Mouse (Mus musculus): Measurements from ENCODE around the gene Pacsin1. TPM values are rescaled to one million over a fixed set of nuclear protein-coding genes. Genes with fewer than 3 reads are reported as not detected.

The Pacsin1 gene
- total RNA-seq (2021) = under 1 TPM; 0.18 to 0.59 TPM
- long read RNA-seq, experiment 1 = 0 reads
- long read RNA-seq, experiment 2, full-length matches to known transcripts = 1 of 2 reads
- long read RNA-seq, experiment 2, partial matches to known transcripts = 0 of 2 reads
- long read RNA-seq, experiment 2, other reads (novel, unspliced or antisense) = 1 of 2 reads

- intact Hi-C loops (cut with DNase I) = no loop called here
- no peak for DNase-seq
These were observed at the start of gene Pacsin1 for GRCm38 (mm10) chr17:27655089-27656010. Gene Pacsin1 (plus strand): TSS chr17:27655509.

GRCm38 (mm10) chr17:27609576-27609975 is 45.7 kb upstream of the Pacsin1 start:
- no peak for DNase-seq
- intact Hi-C loops (cut with DNase I) = no loop called here

GRCm38 (mm10) chr17:27610679-27611518 is 44.4 kb upstream of the Pacsin1 start:
- intact Hi-C loops (cut with DNase I) = no loop called here
- DNase-seq = no peak

GRCm38 (mm10) chr17:27611519-27611884 is 43.8 kb upstream of the Pacsin1 start:
- no peak for DNase-seq
- intact Hi-C loops (cut with DNase I) = no loop called here

- no peak for DNase-seq
- intact Hi-C loops (cut with DNase I) = no loop called here
These were observed 43.3 kb upstream of the Pacsin1 start for GRCm38 (mm10) chr17:27611994-27612393.

GRCm38 (mm10) chr17:27613016-27613415 is 42.3 kb upstream of the Pacsin1 start:
- DNase-seq = no peak
- intact Hi-C loops (cut with DNase I) = no loop called here

GRCm38 (mm10) chr17:27615388-27615787 is 39.9 kb upstream of the Pacsin1 start:
- intact Hi-C loops (cut with DNase I) = no loop called here
- no peak for DNase-seq

- no peak for DNase-seq
- intact Hi-C loops (cut with DNase I) = no loop called here
These were observed 34.1 kb upstream of the Pacsin1 start for GRCm38 (mm10) chr17:27621161-27621560.

- intact Hi-C loops (cut with DNase I) = no loop called here
- DNase-seq = no peak
These were observed 33.4 kb upstream of the Pacsin1 start for GRCm38 (mm10) chr17:27621705-27622531.

GRCm38 (mm10) chr17:27622611-27623359 is 32.5 kb upstream of the Pacsin1 start:
- intact Hi-C loops (cut with DNase I) = no loop called here
- DNase-seq = peak; percentile 20 to 40

GRCm38 (mm10) chr17:27623360-27624326 is 31.7 kb upstream of the Pacsin1 start, which contains the start of gene Nudt3:
Gene Nudt3 (minus strand): TSS chr17:27623495.
- DNase-seq = peak; percentile 85 to 86
- intact Hi-C loops (cut with DNase I) = no loop called here

- intact Hi-C loops (cut with DNase I) = no loop called here
- no peak for DNase-seq
These were observed 29.7 kb upstream of the Pacsin1 start for GRCm38 (mm10) chr17:27625455-27626251.

GRCm38 (mm10) chr17:27626681-27627080 is 28.6 kb upstream of the Pacsin1 start:
- no peak for DNase-seq
- intact Hi-C loops (cut with DNase I) = no loop called here

- intact Hi-C loops (cut with DNase I) = no loop called here
- no peak for DNase-seq
These were observed 27.9 kb upstream of the Pacsin1 start for GRCm38 (mm10) chr17:27627451-27627850.

- intact Hi-C loops (cut with DNase I) = no loop called here
- no peak for DNase-seq
These were observed 26.9 kb upstream of the Pacsin1 start for GRCm38 (mm10) chr17:27628376-27628775.

GRCm38 (mm10) chr17:27629249-27630020 is 25.9 kb upstream of the Pacsin1 start:
- peak; percentile 67 to 72 for DNase-seq
- intact Hi-C loops (cut with DNase I) = loop anchor here (1.0 kb wide), 1 partner anchor 64 kb away; the partner anchor contains the start of gene AI413582
